ENCODE assay signal across 19 mouse cellular contexts in the genomic region with DNA sequence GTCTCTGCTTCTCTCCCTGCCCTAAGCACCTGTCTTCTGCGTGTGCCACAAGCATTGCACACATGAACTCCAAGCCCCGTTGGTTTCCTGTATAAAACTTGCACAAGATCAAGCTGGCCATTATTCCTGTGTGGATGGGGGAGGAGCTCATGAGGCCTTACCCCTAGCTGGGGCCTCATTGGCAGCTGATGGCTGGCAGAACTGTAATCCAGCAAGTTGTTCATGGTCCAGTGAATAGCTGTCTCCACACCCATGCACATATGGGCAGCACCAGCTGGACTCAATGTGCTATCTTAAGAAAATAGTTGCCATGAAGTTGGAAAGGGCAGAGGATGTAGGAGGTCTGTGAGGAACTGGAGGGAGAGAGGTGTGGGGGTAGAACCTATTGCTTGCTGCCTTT.
A peak's percentile ranks its signal among the peaks of the same experiment; 100 is the strongest.
DNase-seq lines count a peak whose midpoint lies in the region; ATAC-seq and TF ChIP-seq lines count a peak whose summit lies in the region.
"Had no signal": no experiment of that assay in that cellular context is flagged by ENCODE, and none has a peak within 500 bp of the region (broad histone marks: within the 10 kb centered on the region; RNA-seq: fewer than 3 reads in every experiment).

No protein-coding gene starts in this region.

- no peak overlapping the region for H3K4me2 ChIP-seq in kidney, postnatal 0 days (ENCODE audit: low read length)
- no peak overlapping the region for H3K4me2 ChIP-seq in forebrain, postnatal 0 days (ENCODE audit: low read depth)
- H3K4me2 ChIP-seq: heart, embryonic 13.5 days; limb, embryonic 12.5 days; midbrain, embryonic 15.5 days had no signal

- 60% methylated on average over 2 of the region's 2 CpGs for WGBS in heart, adult 2 months
- 29% methylated on average over 2 of the region's 2 CpGs for WGBS in kidney, postnatal 0 days
- 55% methylated on average over 2 of the region's 2 CpGs for WGBS in forebrain, postnatal 0 days

- no peak for DNase-seq in heart, adult 2 months
- no peak for DNase-seq in heart, postnatal 25 days (ENCODE audit: low spot score)
- peak; percentile 47 for DNase-seq in kidney, postnatal 0 days (ENCODE audit: low spot score)
- no peak for DNase-seq in kidney, postnatal 25 days
- DNase-seq in brain, adult 2 months (ENCODE audit: low read depth, low spot score) = peak; percentile 24
- no peak for DNase-seq in forebrain, postnatal 0 days
- no peak for DNase-seq in thymus, postnatal 0 days (ENCODE audit: low spot score)
- DNase-seq: adrenal gland, postnatal 36 days; heart, postnatal 4 days; right cerebral cortex, adult 18-20 months had no signal

- TF ChIP-seq CTCF in heart, adult 2 months (IDR thresholded peaks at IDR 0.05) = no peak
- no peak for TF ChIP-seq CTCF in kidney, postnatal 0 days (IDR thresholded peaks at IDR 0.05; ENCODE audit: low read depth)
- TF ChIP-seq CTCF in forebrain, postnatal 0 days (IDR thresholded peaks at IDR 0.05; ENCODE audit: low read depth) = no peak

- H3K9me3 ChIP-seq in kidney, postnatal 0 days (replicated peaks; ENCODE audit: low read length) = no peaks in the 10 kb centered on the region
- no peaks in the 10 kb centered on the region for H3K9me3 ChIP-seq in forebrain, postnatal 0 days (ENCODE audit: low read length)
- H3K9me3 ChIP-seq: G1E; heart, embryonic 13.5 days; limb, embryonic 12.5 days; midbrain, embryonic 15.5 days had no signal

- peak; percentile 84 for ATAC-seq in kidney, postnatal 0 days (replicated peaks; ENCODE audit: low FRiP score, low read depth)
- ATAC-seq in forebrain, postnatal 0 days = 0 out of 2 replicates have a peak, but pooled peaks have one; percentile 48
- ATAC-seq: CD4-positive, CD25-positive, alpha-beta regulatory T cell, adult 4 months; intestine, postnatal 0 days; midbrain, embryonic 15.5 days had no signal

- TF ChIP-seq POLR2A in heart, adult 2 months (IDR thresholded peaks at IDR 0.05; ENCODE audit: insufficient read depth, low read depth, low read length) = no peak

- H3K27ac ChIP-seq in heart, adult 2 months = peak overlapping the region; percentile 27
- H3K27ac ChIP-seq in kidney, postnatal 0 days = no peak overlapping the region
- H3K27ac ChIP-seq in forebrain, postnatal 0 days (ENCODE audit: low read depth, low read length) = no peak overlapping the region
- H3K27ac ChIP-seq: heart, embryonic 13.5 days; layer of hippocampus, adult 2 months; limb, embryonic 12.5 days; liver, embryonic 14.5 days; midbrain, embryonic 15.5 days had no signal

- peaks cover 5% of the 10 kb centered on the region for H3K4me1 ChIP-seq in heart, adult 2 months (ENCODE audit: control insufficient read depth, insufficient read depth, low read length)
- no peaks in the 10 kb centered on the region for H3K4me1 ChIP-seq in kidney, postnatal 0 days (replicated peaks; ENCODE audit: insufficient read depth, low read length)
- H3K4me1 ChIP-seq in forebrain, postnatal 0 days (ENCODE audit: insufficient read depth) = no peaks in the 10 kb centered on the region
- H3K4me1 ChIP-seq: heart, embryonic 13.5 days; limb, embryonic 12.5 days; midbrain, embryonic 15.5 days had no signal

- TF ChIP-seq EP300 in heart, adult 2 months (IDR thresholded peaks at IDR 0.05; ENCODE audit: insufficient read depth, low read depth, low read length) = no peak

- H3K27me3 ChIP-seq in heart, adult 2 months (ENCODE audit: control insufficient read depth, insufficient read depth, low read length) = no peaks in the 10 kb centered on the region
- no peaks in the 10 kb centered on the region for H3K27me3 ChIP-seq in kidney, postnatal 0 days (ENCODE audit: insufficient read depth, low read length)
- H3K27me3 ChIP-seq in forebrain, postnatal 0 days (ENCODE audit: insufficient read depth, low read length) = no peaks in the 10 kb centered on the region
- H3K27me3 ChIP-seq: heart, embryonic 13.5 days; limb, embryonic 12.5 days; midbrain, embryonic 15.5 days had no signal

- intact Hi-C loops in heart, adult 2 months (cut with DNase I) = loop anchor here (10.0 kb wide), 2 partner anchors 333 to 713 kb away; no protein-coding TSS in a partner anchor
- intact Hi-C loops in heart, postnatal 25 days (cut with DNase I) = loop anchor here (5.0 to 10.0 kb wide), 2 partner anchors 290 to 723 kb away; a partner anchor contains a TSS

- peaks cover 3% of the 10 kb centered on the region; the same call in 1 of the 2 replicates for H3K36me3 ChIP-seq in heart, adult 2 months (ENCODE audit: control insufficient read depth, insufficient read depth, low read length)
- H3K36me3 ChIP-seq in kidney, postnatal 0 days (ENCODE audit: insufficient read depth, low read length) = no peaks in the 10 kb centered on the region
- H3K36me3 ChIP-seq in forebrain, postnatal 0 days (ENCODE audit: insufficient read depth) = no peaks in the 10 kb centered on the region
- H3K36me3 ChIP-seq: G1E; heart, embryonic 13.5 days; limb, embryonic 12.5 days; midbrain, embryonic 15.5 days had no signal

- H3K9ac ChIP-seq in heart, adult 2 months (ENCODE audit: low read depth, low read length) = no peak overlapping the region
- H3K9ac ChIP-seq in kidney, postnatal 0 days (ENCODE audit: low read depth, low read length) = no peak overlapping the region
- no peak overlapping the region for H3K9ac ChIP-seq in forebrain, postnatal 0 days
- H3K9ac ChIP-seq: heart, embryonic 13.5 days; limb, embryonic 12.5 days; liver, embryonic 14.5 days; midbrain, embryonic 15.5 days had no signal

- no peak overlapping the region for H3K4me3 ChIP-seq in heart, adult 2 months
- no peak overlapping the region for H3K4me3 ChIP-seq in kidney, postnatal 0 days (replicated peaks; ENCODE audit: low read depth, low read length)
- H3K4me3 ChIP-seq in forebrain, postnatal 0 days (ENCODE audit: low read depth, low read length) = no peak overlapping the region
- H3K4me3 ChIP-seq: erythroblast, embryonic 14.5 days; heart, embryonic 13.5 days; layer of hippocampus, adult 2 months; limb, embryonic 12.5 days; midbrain, embryonic 15.5 days had no signal

- no peaks in the 10 kb centered on the region for H3K79me2 ChIP-seq in heart, adult 2 months (replicated peaks; ENCODE audit: control insufficient read depth, insufficient read depth, low read length)

Comparison
In these comparisons a context has a peak if more than half of its experiments do, and no peak if none do; other contexts are left out.
1. DNase-seq: peak in kidney, postnatal 0 days (single experiment) and brain, adult 2 months (single experiment); none in heart, adult 2 months (0 of 2), heart, postnatal 25 days (single experiment), kidney, postnatal 25 days (0 of 2), forebrain, postnatal 0 days (single experiment) and thymus, postnatal 0 days (single experiment).